11 mouse cellular contexts compared by ENCODE assay signal in genomic region chr9:44317452-44317851, GRCm38 (mm10). TPM values are rescaled to one million over a fixed set of nuclear protein-coding genes. Genes with fewer than 3 reads are reported as not detected.
A peak's percentile ranks its signal among the peaks of the same experiment; 100 is the strongest.
DNase-seq lines count a peak whose midpoint lies in the region; ATAC-seq and TF ChIP-seq lines count a peak whose summit lies in the region.
"Had no signal": no experiment of that assay in that cellular context is flagged by ENCODE, and none has a peak within 500 bp of the region (broad histone marks: within the 10 kb centered on the region; RNA-seq: fewer than 3 reads in every experiment).

No protein-coding gene starts in this region.

- no peak for ATAC-seq in erythroblast, adult 5-6 weeks (replicated peaks; ENCODE audit: low FRiP score, poor library complexity, severe bottlenecking)
- ATAC-seq in kidney, embryonic 15.5 days (replicated peaks; ENCODE audit: low FRiP score) = no peak
- ATAC-seq in limb, embryonic 12.5 days (ENCODE audit: insufficient number of reproducible peaks, insufficient read depth, low FRiP score, low TSS enrichment, low read depth) = no peak
- ATAC-seq in midbrain, postnatal 0 days (ENCODE audit: low FRiP score) = no peak

- peak overlapping the region; percentile 90 for H3K4me3 ChIP-seq in erythroblast, embryonic 14.5 days (replicated peaks)
- peak overlapping the region; percentile 87; the same call in 1 of the 2 replicates for H3K4me3 ChIP-seq in kidney, embryonic 15.5 days (replicated peaks)
- H3K4me3 ChIP-seq in limb, embryonic 12.5 days (replicated peaks) = no peak overlapping the region
- H3K4me3 ChIP-seq in midbrain, postnatal 0 days (ENCODE audit: low read depth, low read length) = no peak overlapping the region

- H3K4me2 ChIP-seq in kidney, embryonic 15.5 days = peak overlapping the region; percentile 94
- 0 out of 2 replicates have a peak overlapping the region, but pooled peaks have one; percentile 2 for H3K4me2 ChIP-seq in limb, embryonic 12.5 days
- H3K4me2 ChIP-seq in midbrain, postnatal 0 days (ENCODE audit: low read depth, low read length, poor library complexity, severe bottlenecking) = peak overlapping the region; percentile 79

- no peak for DNase-seq in kidney, postnatal 14 days
- DNase-seq in midbrain, postnatal 0 days (ENCODE audit: low spot score) = no peak
- no peak for DNase-seq in adrenal gland, postnatal 25 days
- DNase-seq in embryo, embryonic 10.5 days (ENCODE audit: low spot score) = no peak
- DNase-seq: B cell, adult 2 months; left cerebral cortex, postnatal 4 days; right cerebral cortex, adult 18-20 months had no signal

- H3K27me3 ChIP-seq in erythroblast, embryonic 14.5 days (ENCODE audit: control insufficient read depth) = no peaks in the 10 kb centered on the region
- no peaks in the 10 kb centered on the region for H3K27me3 ChIP-seq in kidney, embryonic 15.5 days
- no peaks in the 10 kb centered on the region for H3K27me3 ChIP-seq in limb, embryonic 12.5 days
- no peaks in the 10 kb centered on the region for H3K27me3 ChIP-seq in midbrain, postnatal 0 days (ENCODE audit: insufficient read depth, low read length)

- H3K9me3 ChIP-seq in erythroblast, embryonic 14.5 days (ENCODE audit: control insufficient read depth, low read length) = no peaks in the 10 kb centered on the region
- no peaks in the 10 kb centered on the region for H3K9me3 ChIP-seq in kidney, embryonic 15.5 days (replicated peaks)
- no peaks in the 10 kb centered on the region for H3K9me3 ChIP-seq in limb, embryonic 12.5 days
- H3K9me3 ChIP-seq in midbrain, postnatal 0 days (ENCODE audit: low read length) = no peaks in the 10 kb centered on the region

- H3K4me1 ChIP-seq in erythroblast, embryonic 14.5 days (ENCODE audit: control insufficient read depth) = peaks cover 60% of the 10 kb centered on the region
- peaks cover 29% of the 10 kb centered on the region for H3K4me1 ChIP-seq in kidney, embryonic 15.5 days
- peaks cover 21% of the 10 kb centered on the region for H3K4me1 ChIP-seq in limb, embryonic 12.5 days (replicated peaks)
- H3K4me1 ChIP-seq in midbrain, postnatal 0 days (ENCODE audit: insufficient read depth, low read length) = peaks cover 17% of the 10 kb centered on the region

- no peak for TF ChIP-seq CTCF in midbrain, postnatal 0 days (IDR thresholded peaks at IDR 0.05)

- 79% methylated on average over 4 of the region's 4 CpGs for WGBS in kidney, embryonic 15.5 days
- 55% methylated on average over 4 of the region's 4 CpGs for WGBS in limb, embryonic 12.5 days
- 63% methylated on average over 4 of the region's 4 CpGs for WGBS in midbrain, postnatal 0 days

- no peak overlapping the region for H3K9ac ChIP-seq in kidney, embryonic 15.5 days
- no peak overlapping the region for H3K9ac ChIP-seq in limb, embryonic 12.5 days (replicated peaks)
- peak overlapping the region; percentile 19; the same call in 1 of the 2 replicates for H3K9ac ChIP-seq in midbrain, postnatal 0 days (replicated peaks; ENCODE audit: low read length, poor library complexity, severe bottlenecking)

- H3K27ac ChIP-seq in kidney, embryonic 15.5 days = no peak overlapping the region
- no peak overlapping the region for H3K27ac ChIP-seq in limb, embryonic 12.5 days
- H3K27ac ChIP-seq in midbrain, postnatal 0 days (ENCODE audit: low read depth, low read length) = no peak overlapping the region

- H3K36me3 ChIP-seq in erythroblast, embryonic 14.5 days (ENCODE audit: control insufficient read depth) = peaks cover 64% of the 10 kb centered on the region
- H3K36me3 ChIP-seq in kidney, embryonic 15.5 days = peaks cover 45% of the 10 kb centered on the region
- peaks cover 48% of the 10 kb centered on the region for H3K36me3 ChIP-seq in limb, embryonic 12.5 days
- H3K36me3 ChIP-seq in midbrain, postnatal 0 days (ENCODE audit: insufficient read depth, low read length) = peaks cover 33% of the 10 kb centered on the region

RNA-seq across cellular contexts. Expression of gene C2cd2l, which starts 2.6 kb away (rescaled TPM):
- 24.5 and 25.4 TPM in 2 replicates for polyA plus RNA-seq in erythroblast, embryonic 14.5 days (2012)
- total RNA-seq in erythroblast, adult 5-6 weeks (2015; ENCODE audit: low replicate concordance) = 13.4 and 16.3 TPM in 2 replicates
- total RNA-seq in erythroblast, adult 5-6 weeks (2017; ENCODE audit: low replicate concordance) = 14.1 and 17.0 TPM in 2 replicates
- polyA plus RNA-seq in kidney, embryonic 15.5 days (2015; fragmentation: Nextera tagmentation; extraction: Ambion mirVana) = 6.6 and 8.8 TPM in 2 replicates
- 7.9 and 8.1 TPM in 2 replicates for polyA plus RNA-seq in limb, embryonic 12.5 days (2016; fragmentation: Nextera tagmentation; extraction: Ambion mirVana)
- total RNA-seq in midbrain, postnatal 0 days (2014; rRNA removed) = 48.9 and 57.1 TPM in 2 replicates
- 22.6 and 23.6 TPM in 2 replicates for polyA plus RNA-seq in midbrain, postnatal 0 days (2015; fragmentation: Nextera tagmentation; extraction: Ambion mirVana)
- 43.3 and 48.8 TPM in 2 replicates for total RNA-seq in adrenal gland, postnatal 25 days (2021)

RNA-seq across cellular contexts. Expression of gene Dpagt1, which starts 8.4 kb away (rescaled TPM):
- polyA plus RNA-seq in erythroblast, embryonic 14.5 days (2012) = 0.15 and 0.20 TPM in 2 replicates
- total RNA-seq in erythroblast, adult 5-6 weeks (2015; ENCODE audit: low replicate concordance) = 9.2 and 17.1 TPM in 2 replicates
- 4.9 and 5.7 TPM in 2 replicates for total RNA-seq in erythroblast, adult 5-6 weeks (2017; ENCODE audit: low replicate concordance)
- 41.7 and 46.7 TPM in 2 replicates for polyA plus RNA-seq in kidney, embryonic 15.5 days (2015; fragmentation: Nextera tagmentation; extraction: Ambion mirVana)
- 38.1 and 38.6 TPM in 2 replicates for polyA plus RNA-seq in limb, embryonic 12.5 days (2016; fragmentation: Nextera tagmentation; extraction: Ambion mirVana)
- total RNA-seq in midbrain, postnatal 0 days (2014; rRNA removed) = 23.2 and 27.2 TPM in 2 replicates
- polyA plus RNA-seq in midbrain, postnatal 0 days (2015; fragmentation: Nextera tagmentation; extraction: Ambion mirVana) = 33.6 and 34.1 TPM in 2 replicates
- total RNA-seq in adrenal gland, postnatal 25 days (2021) = 34.3 and 34.5 TPM in 2 replicates

RNA-seq across cellular contexts. Expression of gene Hinfp, which starts 12.0 kb away (rescaled TPM):
- polyA plus RNA-seq in erythroblast, embryonic 14.5 days (2012) = 0.57 and 0.75 TPM in 2 replicates
- total RNA-seq in erythroblast, adult 5-6 weeks (2015; ENCODE audit: low replicate concordance) = 2.5 and 4.6 TPM in 2 replicates
- 8.4 and 14.6 TPM in 2 replicates for total RNA-seq in erythroblast, adult 5-6 weeks (2017; ENCODE audit: low replicate concordance)
- 27.1 and 27.9 TPM in 2 replicates for polyA plus RNA-seq in kidney, embryonic 15.5 days (2015; fragmentation: Nextera tagmentation; extraction: Ambion mirVana)
- 29.1 and 33.2 TPM in 2 replicates for polyA plus RNA-seq in limb, embryonic 12.5 days (2016; fragmentation: Nextera tagmentation; extraction: Ambion mirVana)
- total RNA-seq in midbrain, postnatal 0 days (2014; rRNA removed) = 21.8 and 25.3 TPM in 2 replicates
- 15.2 and 15.4 TPM in 2 replicates for polyA plus RNA-seq in midbrain, postnatal 0 days (2015; fragmentation: Nextera tagmentation; extraction: Ambion mirVana)
- total RNA-seq in adrenal gland, postnatal 25 days (2021) = 23.6 and 29.3 TPM in 2 replicates

RNA-seq across cellular contexts. Expression of gene H2afx, which starts 17.0 kb away (rescaled TPM):
- polyA plus RNA-seq in erythroblast, embryonic 14.5 days (2012) = 364 and 434 TPM in 2 replicates
- total RNA-seq in erythroblast, adult 5-6 weeks (2015; ENCODE audit: low replicate concordance) = 45.2 and 69.0 TPM in 2 replicates
- 159 and 219 TPM in 2 replicates for total RNA-seq in erythroblast, adult 5-6 weeks (2017; ENCODE audit: low replicate concordance)
- 390 and 426 TPM in 2 replicates for polyA plus RNA-seq in kidney, embryonic 15.5 days (2015; fragmentation: Nextera tagmentation; extraction: Ambion mirVana)
- 429 and 481 TPM in 2 replicates for polyA plus RNA-seq in limb, embryonic 12.5 days (2016; fragmentation: Nextera tagmentation; extraction: Ambion mirVana)
- 91.7 and 145 TPM in 2 replicates for total RNA-seq in midbrain, postnatal 0 days (2014; rRNA removed)
- polyA plus RNA-seq in midbrain, postnatal 0 days (2015; fragmentation: Nextera tagmentation; extraction: Ambion mirVana) = 112 and 119 TPM in 2 replicates
- 56.5 and 65.2 TPM in 2 replicates for total RNA-seq in adrenal gland, postnatal 25 days (2021)

RNA-seq across cellular contexts. Expression of gene Hmbs, which starts 26.6 kb away (rescaled TPM):
- 331 and 361 TPM in 2 replicates for polyA plus RNA-seq in erythroblast, embryonic 14.5 days (2012)
- total RNA-seq in erythroblast, adult 5-6 weeks (2015; ENCODE audit: low replicate concordance) = 3,498 and 3,777 TPM in 2 replicates
- total RNA-seq in erythroblast, adult 5-6 weeks (2017; ENCODE audit: low replicate concordance) = 2,796 and 3,284 TPM in 2 replicates
- polyA plus RNA-seq in kidney, embryonic 15.5 days (2015; fragmentation: Nextera tagmentation; extraction: Ambion mirVana) = 126 and 145 TPM in 2 replicates
- polyA plus RNA-seq in limb, embryonic 12.5 days (2016; fragmentation: Nextera tagmentation; extraction: Ambion mirVana) = 123 and 125 TPM in 2 replicates
- 30.1 and 31.7 TPM in 2 replicates for total RNA-seq in midbrain, postnatal 0 days (2014; rRNA removed)
- 55.5 and 56.9 TPM in 2 replicates for polyA plus RNA-seq in midbrain, postnatal 0 days (2015; fragmentation: Nextera tagmentation; extraction: Ambion mirVana)
- total RNA-seq in adrenal gland, postnatal 25 days (2021) = 81.2 and 102 TPM in 2 replicates

Comparison
In these comparisons a context has a peak if more than half of its experiments do, and no peak if none do; other contexts are left out.
1. H3K4me3 ChIP-seq: peak in erythroblast, embryonic 14.5 days (single experiment) and kidney, embryonic 15.5 days (single experiment); none in limb, embryonic 12.5 days (single experiment) and midbrain, postnatal 0 days (single experiment).
2. H3K4me2 ChIP-seq: peak in every context shown above with its lines; median percentile 94 in kidney, embryonic 15.5 days; 79 in midbrain, postnatal 0 days; 2 in limb, embryonic 12.5 days.
3. RNA of gene Dpagt1, which starts 8.4 kb away (polyA plus RNA-seq): 41.7 to 46.7 TPM in kidney, embryonic 15.5 days, 38.1 to 38.6 TPM in limb, embryonic 12.5 days and 33.6 to 34.1 TPM in midbrain, postnatal 0 days; 0.15 to 0.20 TPM in erythroblast, embryonic 14.5 days; every median in the first group is over 10 times any median in the second.